Comparison of ENCODE assay signal across 13 mouse cellular contexts in genomic region chr1:88790674-88791073, GRCm38 (mm10).
"Had no signal": no experiment of that assay in that cellular context is flagged by ENCODE, and none has a peak within 500 bp of the region (broad histone marks: within the 10 kb centered on the region; RNA-seq: fewer than 3 reads in every experiment).

No protein-coding gene starts in this region.

- DNase-seq: forebrain, postnatal 0 days; gastrocnemius, postnatal 14 days; gastrocnemius, postnatal 36 days; heart, adult 18-20 months; heart, postnatal 10 days; heart, postnatal 4 days; kidney, adult 18-20 months; kidney, adult 8-10 months; kidney, postnatal 10 days; kidney, postnatal 25 days; kidney, postnatal 4 days; liver; liver, embryonic 13.5 days had no signal
